Mouse (Mus musculus): ENCODE results near the gene Rxfp4. TPM values are rescaled to one million over a fixed set of nuclear protein-coding genes. Genes with fewer than 3 reads are reported as not detected.

Rxfp4 gene
- polyA plus RNA-seq, 1 experiment from 2014 or later = 0.19 TPM

DNA sequence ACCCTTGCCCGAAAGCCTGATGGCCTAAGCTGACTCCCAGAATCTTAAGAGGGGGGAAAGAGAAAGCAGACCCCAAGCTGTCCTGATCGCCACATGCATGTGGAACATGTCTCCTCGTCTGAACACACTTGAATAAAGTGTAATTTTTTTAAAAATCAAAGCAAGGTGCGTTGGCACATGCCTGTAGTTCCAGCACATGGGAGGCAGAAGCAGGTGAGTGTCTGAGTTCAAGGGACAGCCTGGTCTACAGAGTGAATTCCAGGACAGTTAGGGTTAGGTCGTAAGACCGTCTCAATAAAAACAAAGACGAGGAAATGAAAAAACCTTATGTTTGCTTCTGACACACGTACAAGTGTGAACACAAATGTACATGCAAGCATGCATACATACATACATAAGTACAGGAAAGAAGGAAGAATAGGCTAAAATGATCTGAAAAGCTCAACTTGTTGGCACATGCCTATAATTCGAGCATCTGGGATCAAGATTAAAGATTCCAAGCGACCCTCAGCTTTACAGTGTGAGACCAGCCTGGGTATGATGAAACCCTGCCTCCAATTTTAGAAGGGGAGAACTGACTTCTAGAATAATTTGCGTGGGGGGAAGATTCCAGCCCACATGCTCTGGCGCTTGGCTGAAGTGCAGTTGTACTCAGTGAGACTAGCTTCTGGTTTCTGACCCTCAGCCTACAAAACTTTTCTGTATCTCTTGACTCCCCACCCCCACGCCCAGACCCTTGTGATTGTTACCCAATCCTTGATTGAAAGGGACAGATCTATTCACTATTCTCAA, 2.0 kb downstream of the Rxfp4 start:
- no peak for ATAC-seq (ENCODE audit: insufficient number of reproducible peaks, low FRiP score, low TSS enrichment, low read depth)
- H3K27ac ChIP-seq = no peak overlapping the region
- H3K27me3 ChIP-seq = no peaks in the 10 kb centered on the region
- WGBS = 66% methylated on average over 13 of the region's 13 CpGs
- peaks cover 28% of the 10 kb centered on the region for H3K36me3 ChIP-seq
- no peak overlapping the region for H3K9ac ChIP-seq
- no peak overlapping the region for H3K4me3 ChIP-seq
- no peaks in the 10 kb centered on the region for H3K9me3 ChIP-seq
- H3K4me2 ChIP-seq = no peak overlapping the region
- peaks cover 27% of the 10 kb centered on the region for H3K4me1 ChIP-seq

DNA sequence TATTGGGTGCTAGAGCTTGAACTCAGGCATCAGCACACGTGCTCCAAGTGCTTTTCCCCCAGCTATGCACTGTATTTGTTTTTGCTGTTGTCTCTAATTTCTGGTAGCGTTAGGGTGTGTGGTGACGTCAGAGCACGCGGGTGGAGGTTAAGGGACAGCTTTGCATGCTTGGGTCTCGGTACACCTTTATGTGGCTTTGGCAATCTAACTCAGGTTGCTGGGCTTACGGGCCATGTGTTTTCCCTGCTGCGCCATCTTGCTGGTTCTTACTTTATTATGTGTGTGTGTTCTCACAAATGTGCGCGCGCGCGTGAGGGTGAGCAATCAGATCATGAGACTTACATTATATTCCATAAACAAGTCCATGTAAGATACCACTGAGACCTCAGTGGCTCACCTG, 3.0 kb downstream of the Rxfp4 start:
- no peak overlapping the region for H3K4me2 ChIP-seq
- no peak for ATAC-seq (ENCODE audit: insufficient number of reproducible peaks, low FRiP score, low TSS enrichment, low read depth)
- H3K9ac ChIP-seq = no peak overlapping the region
- H3K4me1 ChIP-seq = peaks cover 23% of the 10 kb centered on the region
- no peaks in the 10 kb centered on the region for H3K27me3 ChIP-seq
- WGBS = 94% methylated on average over 13 of the region's 13 CpGs
- no peak overlapping the region for H3K4me3 ChIP-seq
- peaks cover 36% of the 10 kb centered on the region for H3K36me3 ChIP-seq
- no peaks in the 10 kb centered on the region for H3K9me3 ChIP-seq
- no peak overlapping the region for H3K27ac ChIP-seq

DNA sequence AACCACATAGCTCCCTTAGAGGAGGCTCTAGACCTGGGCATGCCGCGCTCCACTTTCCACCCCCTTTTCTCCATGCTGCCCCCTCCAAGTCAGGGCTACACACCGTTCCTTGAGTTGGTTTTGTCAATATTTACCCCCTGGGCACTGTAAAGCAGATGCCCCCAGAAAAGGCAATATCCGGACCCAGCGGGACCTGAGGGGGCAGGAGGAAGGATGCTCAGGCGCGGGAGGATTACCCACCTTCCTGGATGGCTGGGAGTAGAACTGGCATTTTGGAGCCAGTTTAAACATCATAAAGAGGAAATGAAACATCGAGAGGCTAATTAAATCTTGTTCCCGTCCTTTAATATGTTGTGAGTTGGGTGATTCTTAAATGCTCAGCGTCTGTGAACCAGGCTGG, 3.8 kb downstream of the Rxfp4 start:
- no peak overlapping the region for H3K9ac ChIP-seq
- H3K27me3 ChIP-seq = no peaks in the 10 kb centered on the region
- peaks cover 16% of the 10 kb centered on the region for H3K4me1 ChIP-seq
- H3K36me3 ChIP-seq = peaks cover 44% of the 10 kb centered on the region
- H3K4me3 ChIP-seq = no peak overlapping the region
- H3K27ac ChIP-seq = no peak overlapping the region
- no peak for ATAC-seq (ENCODE audit: insufficient number of reproducible peaks, low FRiP score, low TSS enrichment, low read depth)
- WGBS = 69% methylated on average over 10 of the region's 10 CpGs
- no peaks in the 10 kb centered on the region for H3K9me3 ChIP-seq
- no peak overlapping the region for H3K4me2 ChIP-seq

DNA sequence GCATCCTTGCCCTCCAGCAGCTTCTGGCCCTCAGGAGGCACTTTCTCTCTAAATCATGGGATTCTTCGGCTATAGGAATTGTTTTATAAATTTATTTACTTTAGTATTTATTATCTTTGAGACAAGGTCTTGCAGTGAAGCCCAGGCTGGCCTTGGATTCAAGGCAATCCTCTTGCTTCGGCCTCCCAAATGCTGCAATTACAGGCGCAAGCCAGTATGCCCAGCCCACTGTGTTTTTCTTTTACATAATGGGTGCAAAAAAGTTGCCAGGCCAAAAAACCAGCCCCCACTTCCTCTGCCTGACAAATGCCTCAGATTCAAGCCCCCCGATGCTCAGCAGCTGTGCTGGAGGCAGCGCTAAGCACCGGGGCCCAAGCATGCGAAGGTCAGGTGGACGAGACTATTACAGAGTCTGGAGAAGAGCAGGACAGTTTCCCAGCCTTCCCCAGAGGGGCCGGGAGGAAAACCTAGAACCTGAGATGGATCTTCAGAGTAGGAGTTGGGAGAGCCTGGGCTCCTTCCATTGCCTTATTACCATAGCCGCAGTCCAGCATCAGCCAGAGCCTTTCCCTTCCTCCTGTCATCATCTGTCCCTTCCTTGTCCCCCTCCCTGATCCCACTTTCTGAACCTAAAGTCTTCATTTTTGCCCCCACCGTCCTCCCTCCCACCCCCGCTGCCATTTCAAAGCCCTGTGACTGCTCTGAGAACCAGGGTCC, 4.3 kb downstream of the Rxfp4 start:
- Histone ChIP-seq H3K27me3 (no peaks in the 10 kb centered on the region), H3K4me1 (peaks cover 15% of the 10 kb centered on the region), H3K9me3 (no peaks in the 10 kb centered on the region), H3K4me2 (no peak overlapping the region), H3K36me3 (peaks cover 50% of the 10 kb centered on the region), H3K27ac (no peak overlapping the region), H3K4me3 (no peak overlapping the region), H3K9ac (no peak overlapping the region)
- WGBS = 81% methylated on average over 12 of the region's 12 CpGs
- ATAC-seq (ENCODE audit: insufficient number of reproducible peaks, low FRiP score, low TSS enrichment, low read depth) = no peak

DNA sequence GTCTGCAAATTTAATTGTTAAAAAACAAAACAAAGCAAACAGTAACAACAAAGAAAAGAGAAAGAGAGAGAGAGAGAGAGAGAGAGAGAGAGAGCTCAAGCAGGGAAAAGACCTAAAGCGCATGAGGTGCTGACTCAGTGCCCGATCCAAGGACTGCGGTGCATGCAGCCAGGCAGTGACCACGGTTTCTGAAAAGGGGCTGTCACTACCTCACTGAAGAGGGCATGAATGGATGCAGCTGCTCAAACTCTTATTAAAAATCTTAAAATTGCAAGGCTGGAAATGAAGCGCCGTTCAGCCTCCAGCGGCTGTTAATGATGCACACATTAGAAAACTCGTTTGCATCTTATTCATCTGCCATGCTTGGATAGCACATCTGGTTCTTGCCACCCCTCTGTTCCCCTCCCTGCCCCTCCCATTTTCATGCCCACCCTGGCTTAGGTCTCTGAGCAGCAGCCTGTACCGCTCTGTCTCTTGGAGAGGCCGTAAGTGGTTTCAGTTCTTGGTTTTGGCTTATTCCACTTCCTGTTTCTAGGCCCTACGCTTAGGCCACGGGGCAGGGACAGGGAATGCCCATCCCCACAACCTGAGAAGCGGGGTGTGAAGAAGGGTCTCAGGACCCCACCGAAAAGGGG, 5.0 kb downstream of the Rxfp4 start:
- H3K27ac ChIP-seq = no peak overlapping the region

DNA sequence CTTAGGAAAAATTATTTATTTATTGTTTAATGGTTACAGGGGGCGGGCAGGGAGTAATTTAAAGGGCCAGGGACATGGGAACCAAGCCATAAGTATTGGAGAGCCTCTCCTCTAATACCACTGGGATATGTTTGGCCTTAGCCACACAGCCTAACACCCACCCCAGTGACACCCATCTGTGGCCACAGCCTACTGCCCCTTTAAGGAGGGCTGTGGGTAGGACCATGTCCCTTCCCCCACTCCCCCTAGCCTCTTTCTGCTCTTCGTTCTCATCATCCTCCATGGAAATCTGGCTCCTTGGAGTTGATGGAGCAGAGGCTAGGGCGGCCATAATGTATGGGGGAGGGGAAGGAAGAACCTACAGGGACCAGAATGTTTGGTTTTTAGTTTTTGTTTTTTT, 5.9 kb downstream of the Rxfp4 start:
- no peak overlapping the region for H3K4me3 ChIP-seq
- H3K4me2 ChIP-seq = no peak overlapping the region
- no peaks in the 10 kb centered on the region for H3K9me3 ChIP-seq
- no peak overlapping the region for H3K9ac ChIP-seq
- peaks cover 65% of the 10 kb centered on the region for H3K36me3 ChIP-seq
- H3K4me1 ChIP-seq = 0 out of 2 replicates have a peak, but pooled peaks cover 6% of the 10 kb centered on the region
- no peak for ATAC-seq (ENCODE audit: insufficient number of reproducible peaks, low FRiP score, low TSS enrichment, low read depth)
- H3K27me3 ChIP-seq = no peaks in the 10 kb centered on the region
- WGBS = 83% methylated on average over 3 of the region's 3 CpGs
- H3K27ac ChIP-seq = no peak overlapping the region

More for the DNA sequence above, 5.0 kb downstream of the Rxfp4 start:
- Histone ChIP-seq H3K4me1 (peaks cover 9% of the 10 kb centered on the region; the same call in 1 of the 2 replicates), H3K27me3 (no peaks in the 10 kb centered on the region), H3K9me3 (no peaks in the 10 kb centered on the region), H3K9ac (no peak overlapping the region), H3K36me3 (peaks cover 57% of the 10 kb centered on the region), H3K4me3 (no peak overlapping the region), H3K4me2 (no peak overlapping the region)
- no peak for ATAC-seq (ENCODE audit: insufficient number of reproducible peaks, low FRiP score, low TSS enrichment, low read depth)
- WGBS = 86% methylated on average over 14 of the region's 14 CpGs

DNA sequence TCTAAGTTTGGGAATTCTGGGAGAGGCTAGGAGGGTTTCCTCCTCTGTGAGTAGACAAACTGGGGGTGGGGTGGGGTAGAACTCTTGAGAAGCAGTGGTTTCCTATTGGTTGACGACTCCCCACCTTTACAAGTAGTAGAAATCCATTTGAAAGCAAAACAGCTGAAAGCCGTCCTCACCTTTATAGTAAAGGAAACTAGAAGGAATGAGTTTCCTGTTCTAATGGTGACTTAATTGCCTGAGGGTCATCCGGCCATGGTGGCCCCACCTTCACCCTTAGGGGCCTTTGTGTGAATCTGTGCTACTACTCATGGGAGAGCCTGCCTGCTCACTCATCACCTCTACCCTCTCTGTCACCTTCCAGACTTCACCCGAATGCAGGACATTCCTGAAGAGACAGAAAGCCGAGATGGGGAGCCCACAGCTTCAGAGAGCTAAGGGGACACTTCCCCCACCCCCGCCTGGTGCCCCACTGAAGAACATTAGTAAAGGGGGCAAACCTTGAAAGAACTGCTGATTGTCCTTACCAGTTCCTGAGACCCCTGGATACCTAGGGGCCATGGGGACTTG, 6.4 kb downstream of the Rxfp4 start:
- 67% methylated on average over 6 of the region's 6 CpGs for WGBS
- no peak for ATAC-seq (ENCODE audit: insufficient number of reproducible peaks, low FRiP score, low TSS enrichment, low read depth)
- Histone ChIP-seq H3K4me1 (0 out of 2 replicates have a peak, but pooled peaks cover 6% of the 10 kb centered on the region), H3K9me3 (no peaks in the 10 kb centered on the region), H3K27me3 (no peaks in the 10 kb centered on the region), H3K4me3 (no peak overlapping the region), H3K36me3 (peaks cover 70% of the 10 kb centered on the region), H3K27ac (no peak overlapping the region), H3K9ac (no peak overlapping the region), H3K4me2 (no peak overlapping the region)

DNA sequence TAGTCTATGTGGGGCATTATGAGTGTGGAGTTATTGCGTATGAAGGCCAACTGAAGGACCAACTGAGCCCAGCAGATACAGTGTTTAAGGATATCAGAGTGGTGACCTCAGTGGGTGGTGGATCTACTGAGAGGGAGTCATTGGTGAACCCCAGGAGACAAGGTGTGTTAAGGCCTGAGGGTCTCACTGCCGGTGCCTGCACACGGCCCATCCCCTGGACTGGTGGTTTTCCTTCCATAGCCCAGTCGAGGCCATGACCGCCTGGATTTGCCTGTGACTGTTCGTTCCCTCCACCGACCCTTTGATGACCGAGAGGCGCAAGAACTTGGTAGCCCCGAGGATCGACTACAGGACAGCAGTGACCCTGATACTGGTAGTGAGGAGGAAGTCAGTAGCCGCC, 7.0 kb downstream of the Rxfp4 start:
- Histone ChIP-seq H3K27me3 (no peaks in the 10 kb centered on the region), H3K27ac (no peak overlapping the region), H3K4me2 (no peak overlapping the region), H3K4me1 (0 out of 2 replicates have a peak, but pooled peaks cover 3% of the 10 kb centered on the region), H3K9me3 (no peaks in the 10 kb centered on the region), H3K36me3 (peaks cover 75% of the 10 kb centered on the region), H3K4me3 (no peak overlapping the region), H3K9ac (no peak overlapping the region)
- no peak for ATAC-seq (ENCODE audit: insufficient number of reproducible peaks, low FRiP score, low TSS enrichment, low read depth)
- WGBS = 90% methylated on average over 12 of the region's 12 CpGs

DNA sequence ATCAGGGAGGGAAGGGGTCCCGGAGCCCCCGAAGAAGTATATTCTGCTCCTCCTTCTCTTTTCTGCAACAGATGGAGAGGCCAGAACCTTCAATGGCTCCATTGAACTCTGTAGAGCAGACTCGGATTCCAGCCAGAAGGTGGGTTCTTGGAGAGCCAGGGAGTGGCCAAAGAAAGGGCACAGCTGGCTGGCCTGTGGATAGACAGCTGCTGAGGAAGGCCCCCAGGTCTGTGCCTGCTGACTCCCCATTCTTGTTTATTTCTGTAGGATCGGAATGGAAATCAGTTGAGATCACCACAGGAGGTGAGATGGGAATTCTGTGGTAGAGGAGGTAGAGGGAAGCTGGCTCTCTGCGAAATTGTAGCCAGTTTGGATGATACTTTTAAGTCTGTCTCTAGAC, 9.9 kb downstream of the Rxfp4 start:
- WGBS = 84% methylated on average over 5 of the region's 5 CpGs
- Histone ChIP-seq H3K4me2 (no peak overlapping the region), H3K9me3 (no peaks in the 10 kb centered on the region), H3K27me3 (no peaks in the 10 kb centered on the region), H3K27ac (no peak overlapping the region), H3K4me1 (no peaks in the 10 kb centered on the region), H3K9ac (no peak overlapping the region), H3K4me3 (no peak overlapping the region), H3K36me3 (peaks cover 94% of the 10 kb centered on the region)
- no peak for ATAC-seq (ENCODE audit: insufficient number of reproducible peaks, low FRiP score, low TSS enrichment, low read depth)

DNA sequence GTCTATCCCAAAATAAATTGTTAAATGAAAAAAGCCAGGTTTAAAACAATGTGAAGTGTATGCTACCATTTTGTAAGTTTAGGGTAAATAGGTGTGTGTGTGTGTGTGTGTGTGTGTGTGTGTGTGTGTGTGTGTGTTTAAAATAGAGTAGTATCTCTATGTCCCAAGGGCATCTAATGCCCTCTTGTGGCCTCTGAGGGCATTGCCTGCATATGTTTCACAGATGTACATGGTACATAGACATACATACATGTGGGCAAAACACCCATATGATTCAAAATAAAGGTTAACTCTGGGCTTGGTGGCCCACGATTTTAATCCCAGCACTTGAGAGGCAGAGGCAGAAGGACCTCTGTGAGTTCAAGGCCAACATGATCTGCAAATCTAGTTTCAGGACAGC, 12.3 kb downstream of the Rxfp4 start:
- Histone ChIP-seq H3K36me3 (peaks cover 91% of the 10 kb centered on the region), H3K4me1 (no peaks in the 10 kb centered on the region), H3K27ac (no peak overlapping the region), H3K9me3 (no peaks in the 10 kb centered on the region), H3K4me3 (no peak overlapping the region), H3K4me2 (no peak overlapping the region), H3K27me3 (no peaks in the 10 kb centered on the region), H3K9ac (no peak overlapping the region)
- no peak for ATAC-seq (ENCODE audit: insufficient number of reproducible peaks, low FRiP score, low TSS enrichment, low read depth)
- 79% methylated on average over 1 of the region's 1 CpGs for WGBS

DNA sequence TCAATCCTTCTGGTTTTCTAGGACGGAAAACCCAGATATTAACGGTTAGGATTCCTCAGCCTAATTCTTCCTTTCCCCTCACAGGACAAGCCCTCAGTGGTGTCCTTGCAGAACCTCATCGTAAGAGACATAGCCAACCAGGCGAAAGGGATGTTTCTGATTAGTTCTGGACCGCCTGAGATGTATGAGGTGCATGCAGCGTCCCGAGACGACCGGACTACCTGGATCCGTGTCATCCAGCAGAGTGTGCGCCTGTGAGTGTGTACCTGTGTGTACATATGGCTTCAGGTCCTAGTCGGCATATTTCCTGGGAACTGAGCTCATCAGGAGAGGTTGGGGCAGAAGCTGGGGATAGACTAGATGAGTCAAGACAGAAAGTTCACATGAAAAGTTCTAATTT, 13.7 kb downstream of the Rxfp4 start:
- no peak overlapping the region for H3K27ac ChIP-seq
- no peaks in the 10 kb centered on the region for H3K9me3 ChIP-seq
- H3K4me1 ChIP-seq = no peaks in the 10 kb centered on the region
- 94% methylated on average over 12 of the region's 12 CpGs for WGBS
- no peak overlapping the region for H3K4me3 ChIP-seq
- H3K9ac ChIP-seq = no peak overlapping the region
- ATAC-seq (ENCODE audit: insufficient number of reproducible peaks, low FRiP score, low TSS enrichment, low read depth) = no peak
- peaks cover 93% of the 10 kb centered on the region for H3K36me3 ChIP-seq
- H3K4me2 ChIP-seq = no peak overlapping the region
- H3K27me3 ChIP-seq = no peaks in the 10 kb centered on the region

DNA sequence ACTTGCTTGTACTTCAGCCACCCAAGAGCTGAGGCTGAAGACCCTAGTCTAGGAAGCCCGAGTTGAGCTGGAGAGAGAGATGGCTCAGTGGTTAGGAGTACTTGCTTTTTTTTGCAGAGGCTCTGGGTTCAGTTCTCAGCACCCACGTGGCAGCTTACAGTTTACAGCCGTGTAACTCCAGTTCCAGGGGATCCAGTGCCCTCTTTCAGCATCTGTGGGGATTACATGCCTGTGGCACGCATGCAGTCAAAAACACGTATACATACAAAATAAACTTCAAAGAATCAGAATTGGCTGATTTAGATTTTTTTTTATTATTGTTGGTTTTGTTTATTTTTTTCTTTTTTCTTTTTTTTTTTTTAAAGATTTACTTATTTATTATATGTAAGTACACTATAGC, 15.8 kb downstream of the Rxfp4 start:
- no peak overlapping the region for H3K4me3 ChIP-seq
- no peak for ATAC-seq (ENCODE audit: insufficient number of reproducible peaks, low FRiP score, low TSS enrichment, low read depth)
- WGBS = 90% methylated on average over 5 of the region's 5 CpGs
- no peak overlapping the region for H3K9ac ChIP-seq
- no peaks in the 10 kb centered on the region for H3K9me3 ChIP-seq
- H3K4me1 ChIP-seq = no peaks in the 10 kb centered on the region
- no peak overlapping the region for H3K4me2 ChIP-seq
- no peaks in the 10 kb centered on the region for H3K27me3 ChIP-seq
- peaks cover 93% of the 10 kb centered on the region for H3K36me3 ChIP-seq
- no peak overlapping the region for H3K27ac ChIP-seq
